Mouse (Mus musculus) brain, embryonic 14.5 days (tissue): ENCODE measurements around the gene Dnmt3a. TPM values are rescaled to one million over a fixed set of nuclear protein-coding genes. Genes with fewer than 3 reads are reported as not detected.

Source experiments
- DNase-seq: peaks from one replicate; pipeline ENCODE4 v3.0.0-alpha.2; 2011; ENCODE audit warnings: low read depth
- CTCF ChIP-seq: fragments of 200-500 bp; IDR thresholded peaks from 2 replicates; pipeline ENCODE4 v1.5.1; 2012; ENCODE audit warnings: inconsistent platforms, mild to moderate bottlenecking, moderate library complexity, borderline replicate concordance; ENCODE audit not compliant: insufficient read depth, insufficient read length; ENCODE audit errors: extremely low read depth
- POLR2A ChIP-seq: fragments of 200-500 bp; IDR thresholded peaks from 2 replicates; pipeline ENCODE4 v1.6.1; 2012; ENCODE audit warnings: mild to moderate bottlenecking, inconsistent platforms, borderline replicate concordance; ENCODE audit not compliant: poor library complexity, insufficient read depth, insufficient read length, severe bottlenecking; ENCODE audit errors: extremely low read depth
- polyA plus RNA-seq: library from polyadenylated mRNA; depleted of rRNA; stranded (reverse); fragments of >200 nt; gene quantifications from 2 replicates; pipeline ENCODE4 v1.2.3, GENCODE M21; 2012

Dnmt3a gene
- polyA plus RNA-seq, 1 experiment, result 54.8 TPM

GRCm38 (mm10) chr12:3898811-3899210 lies 93.0 kb downstream of the Dnmt3a start:
- no peak for DNase-seq
- TF ChIP-seq POLR2A, result no peak
- TF ChIP-seq CTCF, result no peak

DNA sequence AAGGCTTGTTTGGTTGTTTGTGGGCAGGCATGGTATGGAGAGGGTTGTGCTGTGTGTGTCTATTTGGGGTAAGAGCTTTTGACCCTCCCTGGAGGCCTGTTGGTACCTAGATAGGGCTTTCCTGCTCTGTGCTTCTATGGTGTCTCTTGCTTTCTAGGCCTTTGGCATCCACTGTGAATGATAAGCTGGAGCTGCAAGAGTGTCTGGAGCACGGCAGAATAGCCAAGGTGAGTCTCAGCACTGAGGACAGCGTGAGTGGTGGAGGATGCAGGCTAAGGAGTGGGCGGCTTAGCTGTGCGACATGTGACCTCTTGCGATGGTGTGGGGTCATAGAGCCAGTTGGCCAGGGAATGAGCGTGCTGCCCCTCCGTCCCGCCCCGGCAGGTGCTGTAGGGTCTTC lies 99.6 kb downstream of the Dnmt3a start:
- DNase-seq, result no peak
- TF ChIP-seq CTCF (no peak), POLR2A (no peak)

- DNase-seq, result no peak
- TF ChIP-seq POLR2A (no peak), CTCF (no peak)
Measured at GRCm38 (mm10) chr12:3906308-3906707, 100.5 kb downstream of the Dnmt3a start.

DNA sequence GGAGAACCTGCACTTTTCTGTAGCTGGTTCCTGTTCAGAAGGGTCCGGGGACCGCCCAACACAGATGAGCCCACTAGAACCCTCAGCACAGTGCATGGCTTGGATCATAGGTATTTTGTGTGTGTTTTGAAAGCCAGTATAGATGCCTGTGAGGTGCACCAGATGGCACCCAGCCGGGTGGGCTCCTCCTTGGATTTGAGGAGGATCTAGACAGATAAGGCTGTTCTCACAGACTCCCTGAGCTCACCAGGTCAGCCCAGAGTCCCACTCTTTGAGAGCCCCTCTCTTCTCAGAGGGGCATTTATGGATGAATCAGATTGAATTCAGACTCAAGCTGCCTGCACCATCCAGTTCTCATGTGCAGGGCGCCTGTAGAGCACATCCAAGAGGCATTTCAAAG lies 101.2 kb downstream of the Dnmt3a start:
- TF ChIP-seq POLR2A, result no peak
- no peak for TF ChIP-seq CTCF
- DNase-seq, result no peak

DNA sequence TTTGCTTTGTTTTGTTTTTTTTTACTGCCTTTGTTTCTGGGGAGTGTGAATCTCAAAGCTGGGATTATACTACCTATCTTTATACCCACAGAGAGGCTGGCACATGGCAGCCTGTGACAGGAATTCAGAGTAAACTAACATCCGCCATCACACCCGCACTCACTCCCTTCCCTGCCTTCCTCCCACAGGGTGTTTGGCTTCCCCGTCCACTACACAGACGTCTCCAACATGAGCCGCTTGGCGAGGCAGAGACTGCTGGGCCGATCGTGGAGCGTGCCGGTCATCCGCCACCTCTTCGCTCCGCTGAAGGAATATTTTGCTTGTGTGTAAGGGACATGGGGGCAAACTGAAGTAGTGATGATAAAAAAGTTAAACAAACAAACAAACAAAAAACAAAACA lies 101.6 kb downstream of the Dnmt3a start:
- TF ChIP-seq CTCF (no peak), POLR2A (no peak)
- DNase-seq, result no peak

- TF ChIP-seq CTCF (no peak), POLR2A (no peak)
- no peak for DNase-seq
Measured at GRCm38 (mm10) chr12:3910466-3911093, 104.8 kb downstream of the Dnmt3a start.

DNA sequence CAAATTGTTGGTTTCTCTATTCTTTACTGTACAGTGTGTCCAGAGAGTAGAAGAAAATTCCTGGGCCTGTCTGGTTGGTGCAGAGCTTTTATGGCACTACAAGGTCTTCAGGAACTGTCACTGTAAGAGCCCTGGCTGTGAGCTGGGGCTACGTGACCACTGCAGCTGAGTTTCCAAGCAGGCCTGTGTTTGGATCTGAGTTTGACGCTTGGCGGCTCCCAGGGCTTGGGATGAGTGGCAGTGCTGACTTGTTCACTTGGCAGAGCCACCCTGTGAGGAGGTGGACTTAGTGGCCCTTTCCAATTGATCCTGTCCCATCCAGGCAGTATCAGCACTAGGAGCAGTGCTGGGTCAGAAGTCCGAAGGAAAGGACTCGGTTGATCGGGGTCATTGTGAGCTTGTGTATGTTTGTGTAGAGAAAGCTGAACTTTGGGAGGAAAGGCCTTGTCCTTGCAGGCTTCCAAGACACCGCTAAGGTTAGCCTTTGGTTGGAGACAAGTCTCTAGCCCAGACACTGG lies 106.1 kb downstream of the Dnmt3a start:
- TF ChIP-seq CTCF, result no peak
- no peak for TF ChIP-seq POLR2A
- DNase-seq, result no peak

DNA sequence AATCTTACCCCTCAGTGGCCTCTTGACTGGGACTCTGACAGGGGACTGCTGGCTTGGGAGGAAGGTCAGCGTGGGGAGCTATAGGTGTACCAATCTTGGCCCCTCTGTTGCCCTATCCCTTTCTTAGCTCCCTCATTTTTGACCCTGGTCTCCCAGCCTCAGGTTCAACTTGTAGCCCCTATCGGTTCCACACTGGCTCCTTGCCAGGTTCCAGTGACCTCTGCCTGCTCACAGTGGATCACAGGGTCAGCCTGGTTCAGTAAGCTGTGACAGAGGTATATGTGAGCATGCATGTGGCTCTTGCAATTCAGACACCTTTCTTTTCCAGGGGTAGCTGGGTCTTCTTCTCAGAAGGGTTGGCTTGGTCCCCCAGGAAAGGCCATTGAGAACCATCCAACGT lies 110.0 kb downstream of the Dnmt3a start:
- TF ChIP-seq POLR2A (no peak), CTCF (no peak)
- DNase-seq, result no peak

DNA sequence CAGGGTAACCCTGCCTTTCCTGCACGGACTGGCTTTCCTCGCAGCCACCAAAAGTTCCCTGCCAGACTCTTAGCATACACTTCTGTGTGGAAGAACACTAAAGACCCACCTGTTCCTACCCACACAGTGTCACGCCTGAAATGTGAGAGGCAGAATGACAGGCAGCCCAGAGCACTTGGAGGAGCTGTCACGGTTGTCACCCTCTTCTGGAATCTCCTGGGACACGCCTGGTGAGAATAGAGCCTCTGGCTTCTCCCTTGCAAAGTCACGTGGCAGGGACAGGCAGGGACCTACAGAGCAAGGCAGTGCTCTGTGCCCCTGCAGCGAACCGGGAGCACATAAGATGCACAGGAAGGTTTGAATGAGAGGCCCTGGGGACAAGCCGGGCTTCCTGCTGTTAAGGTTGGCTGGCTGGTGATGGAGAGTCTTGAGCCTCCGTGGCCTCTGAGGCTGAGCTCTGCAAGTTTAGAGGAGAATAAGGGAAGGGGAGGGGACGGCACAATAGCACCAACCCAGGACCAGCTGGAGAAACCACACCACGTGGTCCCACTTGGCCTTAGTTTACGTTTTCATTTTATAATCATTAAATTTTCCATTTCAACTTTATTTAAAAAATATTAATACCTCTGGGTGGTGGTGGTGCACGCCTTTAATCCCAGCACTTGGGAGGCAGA lies 112.0 kb downstream of the Dnmt3a start:
- TF ChIP-seq POLR2A (no peak), CTCF (no peak)
- DNase-seq, result peak; percentile 55

DNA sequence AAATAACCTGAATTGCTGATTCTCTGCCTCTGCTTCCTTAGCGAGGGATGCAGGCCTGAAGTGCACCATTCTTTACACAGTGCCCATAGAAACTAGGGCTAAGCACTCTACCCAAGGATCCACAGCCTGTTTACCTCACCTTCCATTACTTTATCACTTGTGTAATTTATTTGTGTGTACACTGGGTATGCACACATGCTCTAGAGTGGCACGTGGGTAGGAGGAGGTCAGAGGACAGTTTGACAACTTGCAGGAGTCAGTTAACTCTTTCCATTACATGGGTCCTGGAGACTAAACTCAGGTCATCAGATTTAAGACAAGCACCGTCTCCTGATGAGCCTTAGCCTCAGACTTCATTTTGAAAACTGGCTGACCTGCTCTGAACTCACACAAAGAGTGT lies 112.8 kb downstream of the Dnmt3a start:
- no peak for TF ChIP-seq POLR2A
- TF ChIP-seq CTCF, result no peak

DNA sequence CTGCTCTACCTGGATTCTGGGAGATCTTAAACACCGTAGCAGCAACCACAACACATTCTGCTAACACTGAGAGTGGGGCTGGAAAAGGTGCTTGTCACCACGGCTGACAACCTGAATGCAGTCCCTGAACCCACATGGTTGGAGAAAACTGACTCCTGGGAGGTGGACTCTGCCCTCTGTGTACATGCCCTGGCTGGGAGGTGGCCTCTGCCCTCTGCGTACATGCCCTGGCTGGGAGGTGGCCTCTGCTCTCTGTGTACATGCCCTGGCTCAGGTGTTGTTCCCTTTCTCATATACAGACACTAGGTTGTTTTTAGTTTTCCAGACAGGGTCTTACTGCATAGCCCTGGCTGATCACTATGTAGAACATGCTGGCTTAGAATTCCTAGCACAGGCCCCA lies 113.6 kb downstream of the Dnmt3a start:
- TF ChIP-seq POLR2A (no peak), CTCF (no peak)
- no peak for DNase-seq

More for the DNA sequence above, 112.8 kb downstream of the Dnmt3a start:
- DNase-seq, result no peak

DNA sequence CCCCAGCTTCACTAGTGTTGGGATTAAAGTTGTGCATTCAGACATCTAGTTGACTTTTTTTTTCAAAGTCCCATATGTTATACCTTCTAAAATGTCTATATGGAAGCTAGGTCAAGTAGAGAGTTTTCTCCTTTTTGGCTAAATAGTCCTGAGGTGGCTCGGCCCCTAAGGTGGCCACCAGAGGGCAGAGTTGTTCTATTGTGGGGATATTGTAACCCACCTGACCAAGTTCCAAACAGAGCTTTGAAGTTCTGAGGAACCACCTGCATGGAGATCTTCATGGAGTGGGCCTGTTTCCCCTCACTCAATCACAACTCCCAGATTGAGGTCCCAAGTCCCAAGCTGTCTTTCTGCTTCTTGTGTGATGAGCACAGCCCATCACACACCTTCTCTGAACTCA lies 120.3 kb downstream of the Dnmt3a start:
- DNase-seq, result peak; percentile 67

DNA sequence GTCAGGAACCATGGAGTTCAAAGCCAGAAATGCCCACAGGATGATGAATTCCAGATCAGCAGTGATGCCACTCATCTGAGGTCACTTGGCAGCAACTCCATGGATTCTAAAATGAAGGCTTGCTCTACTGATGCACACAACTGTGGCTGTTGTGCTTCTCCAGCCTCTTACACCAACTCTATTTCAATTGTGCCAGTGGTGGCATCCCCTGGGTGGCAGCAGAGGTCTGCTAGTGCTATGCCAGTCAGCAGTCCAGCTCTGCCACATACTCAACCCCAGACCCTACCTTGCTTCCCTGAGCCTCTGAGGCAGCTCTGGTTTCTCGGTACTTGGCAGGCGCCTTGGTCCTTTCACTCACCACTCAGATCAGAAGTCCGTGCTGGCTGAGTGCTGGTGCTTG lies 123.0 kb downstream of the Dnmt3a start:
- TF ChIP-seq POLR2A (no peak), CTCF (peak; percentile 33; the same call in 1 of the 2 replicates)
- DNase-seq, result peak; percentile 31

More for the DNA sequence above, 120.3 kb downstream of the Dnmt3a start:
- no peak for TF ChIP-seq POLR2A
- TF ChIP-seq CTCF, result peak; percentile 76; the same call in 1 of the 2 replicates

DNA sequence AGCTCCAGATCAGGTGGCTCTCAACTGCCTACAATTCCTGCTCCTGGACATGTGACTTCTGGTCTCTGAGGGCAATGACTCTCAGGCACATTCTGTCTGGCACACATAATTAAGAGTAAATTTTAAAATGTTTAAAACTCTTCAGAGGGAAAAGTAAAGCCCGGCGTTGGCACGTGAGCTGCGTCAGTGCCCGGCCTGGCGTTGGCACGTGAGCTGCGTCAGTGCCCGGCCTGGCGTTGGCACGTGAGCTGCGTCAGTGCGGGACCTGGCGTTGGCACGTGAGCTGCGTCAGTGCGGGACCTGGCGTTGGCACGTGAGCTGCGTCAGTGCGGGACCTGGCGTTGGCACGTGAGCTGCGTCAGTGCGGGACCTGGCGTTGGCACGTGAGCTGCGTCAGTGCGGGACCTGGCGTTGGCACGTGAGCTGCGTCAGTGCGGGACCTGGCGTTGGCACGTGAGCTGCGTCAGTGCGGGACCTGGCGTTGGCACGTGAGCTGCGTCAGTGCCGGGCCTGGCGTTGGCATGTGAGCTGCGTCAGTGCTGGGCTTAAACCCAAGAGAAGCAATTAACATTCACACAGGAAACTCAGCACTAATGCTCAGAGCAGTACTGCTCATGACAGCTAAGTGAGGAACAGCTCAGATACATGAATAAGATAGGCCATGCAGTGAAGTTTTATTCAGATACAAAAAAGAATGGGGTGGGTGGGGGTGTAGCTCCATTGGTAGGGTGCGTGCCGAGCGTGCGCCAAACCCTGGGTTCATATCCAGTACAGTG lies 124.5 kb downstream of the Dnmt3a start:
- peak; percentile 72 for DNase-seq
